Mouse (Mus musculus): ENCODE data around the gene Ascl2.

Gene Ascl2

GRCm38 (mm10) chr7:142968809-142969511, at the start of gene Ascl2:
Gene Ascl2 (minus strand): TSS chr7:142969264.
- DNase-seq (ENCODE audit: low spot score in 2 of 2), result no peak

DNA sequence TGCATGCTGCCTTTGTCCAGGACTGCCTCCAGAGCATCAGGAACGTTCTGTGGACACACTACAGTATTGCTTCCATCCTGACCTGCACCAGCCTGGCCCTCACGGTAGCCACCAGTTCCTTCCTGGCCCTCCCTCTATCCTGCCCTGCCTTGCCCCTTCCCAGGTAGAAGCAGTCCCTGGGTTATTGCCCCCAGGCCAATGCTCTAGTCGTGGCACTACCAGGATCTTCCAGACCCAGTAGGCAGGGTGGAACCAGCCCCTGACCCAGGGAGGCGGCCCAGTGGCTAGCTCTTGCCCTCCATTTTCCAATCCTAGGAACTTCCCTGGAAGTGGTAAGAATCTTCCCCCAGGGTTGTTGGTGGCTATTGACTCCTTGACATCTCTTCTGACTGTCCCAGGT, 48.1 kb upstream of the Ascl2 start:
- DNase-seq (ENCODE audit: low spot score in 2 of 2), result no peak

GRCm38 (mm10) chr7:143016424-143017142, 47.5 kb upstream of the Ascl2 start:
- no peak for DNase-seq (ENCODE audit: low spot score in 2 of 2)

DNA sequence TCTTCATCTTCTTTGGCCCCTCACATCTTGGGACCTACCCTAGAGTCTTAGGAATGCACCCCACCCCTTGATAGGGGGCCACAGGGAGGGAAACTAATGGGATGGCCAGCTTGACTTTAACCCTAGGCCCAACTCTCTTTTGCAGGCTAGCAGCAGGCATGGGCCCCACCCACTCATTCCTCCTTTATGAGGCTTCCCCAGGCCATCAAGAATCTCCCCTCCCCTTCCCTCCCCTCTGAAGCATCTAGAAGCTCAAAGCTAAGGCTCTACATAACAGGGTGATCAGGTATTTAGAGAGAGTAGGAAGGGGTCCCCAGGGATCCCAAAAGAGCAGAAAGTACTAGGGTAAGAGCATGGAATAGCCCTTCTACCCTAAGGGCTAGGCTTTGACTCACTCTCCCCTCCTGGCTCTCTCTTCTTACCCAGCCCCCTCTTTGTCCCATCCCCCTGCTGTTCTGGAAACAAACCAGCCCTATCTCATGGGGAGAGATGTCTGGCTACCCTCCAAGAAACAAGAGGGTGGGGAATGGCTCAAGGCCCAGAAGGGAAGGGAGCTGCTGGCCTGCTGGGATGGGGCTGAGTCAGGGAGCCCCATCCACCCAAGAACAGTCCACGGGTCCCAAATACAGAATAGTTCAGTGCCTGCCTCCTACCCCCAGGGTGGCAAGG, 46.8 kb upstream of the Ascl2 start:
- no peak for DNase-seq (ENCODE audit: low spot score in 2 of 2)

DNA sequence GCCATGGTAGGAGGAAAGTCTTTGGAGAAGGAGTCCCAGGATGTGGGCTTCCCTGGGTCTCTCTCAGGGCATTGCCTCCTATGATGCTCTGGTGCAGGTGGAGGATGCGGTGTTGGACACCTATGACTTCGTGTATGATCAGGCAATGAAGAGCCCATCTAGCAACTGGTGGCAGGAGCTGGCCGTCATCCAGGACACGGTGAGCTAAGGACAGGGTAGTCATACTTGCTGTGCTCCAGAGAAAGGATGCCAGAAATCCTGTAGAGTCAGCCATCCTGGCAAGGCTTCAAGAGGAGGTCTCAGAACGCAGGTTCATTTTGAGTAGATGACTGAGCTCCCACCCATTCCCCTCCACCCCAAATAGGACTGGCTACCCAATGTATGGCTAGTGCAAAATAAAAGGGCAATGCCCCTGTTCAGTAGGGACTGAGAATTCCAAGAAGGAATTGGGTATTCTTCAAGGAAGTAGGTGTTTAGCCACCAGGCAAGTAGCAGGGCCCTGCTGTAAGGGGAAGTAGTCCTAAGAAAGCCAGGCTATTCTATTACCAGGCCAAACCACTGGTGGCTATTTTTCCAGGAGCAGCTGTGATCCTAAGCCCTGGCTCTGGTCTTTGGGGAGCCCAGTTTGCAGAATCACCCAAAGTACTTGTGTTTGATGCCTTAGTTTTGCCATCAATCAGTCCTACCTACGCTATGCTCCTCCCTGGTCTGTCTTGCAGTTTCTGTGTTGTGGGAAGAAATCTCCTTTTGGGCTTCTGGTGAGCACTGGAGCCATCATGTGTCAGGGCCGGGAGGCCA, 46.0 kb upstream of the Ascl2 start:
- DNase-seq (ENCODE audit: low spot score in 2 of 2), result no peak

GRCm38 (mm10) chr7:143013420-143014178, 44.5 kb upstream of the Ascl2 start:
- no peak for DNase-seq (ENCODE audit: low spot score in 2 of 2)

DNA sequence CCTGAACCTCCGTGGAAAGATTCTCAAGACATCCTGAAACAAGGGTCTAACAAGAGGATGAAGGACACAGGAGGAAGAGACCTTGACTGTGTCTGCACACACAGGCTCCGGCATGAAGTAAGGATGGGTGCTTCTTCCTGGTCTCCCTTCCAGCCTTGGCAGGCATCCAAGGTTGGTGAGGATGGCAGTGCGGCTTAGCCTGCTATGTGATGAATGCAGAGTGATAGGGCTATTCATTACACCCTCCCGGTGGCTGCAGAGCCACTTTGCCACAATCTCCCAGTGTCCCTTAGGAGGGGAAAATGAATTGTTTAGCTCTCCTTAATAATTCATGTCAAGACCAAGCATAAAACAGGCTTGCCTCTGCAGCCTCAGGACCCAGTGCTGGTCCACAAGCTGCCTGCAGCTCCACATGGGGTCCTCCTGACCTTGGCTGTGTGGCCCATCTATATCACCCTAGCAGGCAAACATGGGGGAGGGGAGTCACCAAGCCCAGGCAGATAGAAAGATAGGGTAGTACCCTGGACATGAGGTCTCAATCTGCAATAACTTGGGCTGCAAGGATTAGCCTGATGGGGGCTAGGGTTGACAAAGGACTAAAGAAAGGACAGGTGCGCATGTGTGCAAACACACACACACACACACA, 43.3 kb upstream of the Ascl2 start:
- DNase-seq (ENCODE audit: low spot score in 2 of 2), result no peak

GRCm38 (mm10) chr7:143011226-143011625, 42.2 kb upstream of the Ascl2 start:
- no peak for DNase-seq (ENCODE audit: low spot score in 2 of 2)

DNA sequence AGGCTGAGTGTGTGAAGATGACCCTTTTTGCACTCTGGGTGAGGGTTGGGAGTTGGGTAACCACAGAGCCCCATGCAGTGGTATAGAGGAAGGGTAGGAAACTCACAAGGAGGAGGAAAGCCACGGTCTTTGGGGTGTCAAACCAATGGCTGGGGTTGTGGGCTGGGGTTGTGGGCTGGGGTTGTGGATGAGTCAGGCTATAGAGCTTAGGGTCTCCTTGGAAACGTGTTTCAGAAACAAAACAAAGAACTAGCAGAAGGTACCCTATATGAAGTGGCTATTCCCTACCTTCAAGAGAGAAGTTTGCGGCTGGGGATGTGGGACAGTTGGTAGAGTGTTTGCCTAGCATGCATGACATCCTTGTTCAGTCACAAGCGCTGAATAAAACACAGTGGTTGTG, 40.9 kb upstream of the Ascl2 start:
- DNase-seq (ENCODE audit: low spot score in 2 of 2), result no peak

DNA sequence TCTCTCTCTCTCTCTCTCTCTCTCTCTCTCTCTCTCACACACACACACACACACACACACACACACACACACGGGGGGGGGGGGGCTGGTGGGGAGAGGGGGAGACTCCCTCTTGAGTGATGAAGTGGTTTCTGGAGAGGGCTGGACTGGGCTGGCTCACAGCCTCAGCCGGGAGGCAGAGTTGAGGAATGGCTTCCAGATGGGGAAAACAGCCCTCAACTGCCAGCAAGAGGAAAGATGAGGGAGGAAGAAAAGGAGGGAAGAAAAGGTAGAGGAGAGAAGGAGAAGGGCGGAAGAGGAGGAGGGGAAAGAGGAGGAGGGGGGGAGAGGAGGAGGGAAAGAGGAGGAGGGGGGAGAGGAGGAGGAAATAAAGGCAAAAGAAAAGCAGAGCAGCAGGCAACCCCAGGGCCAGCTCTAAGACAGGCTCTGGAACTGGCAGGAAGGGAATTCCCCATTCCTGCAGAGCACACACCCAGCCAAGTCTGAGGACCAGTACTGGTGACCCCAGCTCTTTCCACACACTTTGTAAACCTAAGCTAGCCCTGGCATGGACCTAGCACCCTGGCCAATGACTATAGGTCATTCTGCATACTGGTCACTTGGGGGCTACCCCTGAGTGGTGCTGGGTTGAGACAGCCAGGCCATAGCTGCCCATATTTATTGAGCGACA, 40.1 kb upstream of the Ascl2 start:
- no peak for DNase-seq (ENCODE audit: low spot score in 2 of 2)

DNA sequence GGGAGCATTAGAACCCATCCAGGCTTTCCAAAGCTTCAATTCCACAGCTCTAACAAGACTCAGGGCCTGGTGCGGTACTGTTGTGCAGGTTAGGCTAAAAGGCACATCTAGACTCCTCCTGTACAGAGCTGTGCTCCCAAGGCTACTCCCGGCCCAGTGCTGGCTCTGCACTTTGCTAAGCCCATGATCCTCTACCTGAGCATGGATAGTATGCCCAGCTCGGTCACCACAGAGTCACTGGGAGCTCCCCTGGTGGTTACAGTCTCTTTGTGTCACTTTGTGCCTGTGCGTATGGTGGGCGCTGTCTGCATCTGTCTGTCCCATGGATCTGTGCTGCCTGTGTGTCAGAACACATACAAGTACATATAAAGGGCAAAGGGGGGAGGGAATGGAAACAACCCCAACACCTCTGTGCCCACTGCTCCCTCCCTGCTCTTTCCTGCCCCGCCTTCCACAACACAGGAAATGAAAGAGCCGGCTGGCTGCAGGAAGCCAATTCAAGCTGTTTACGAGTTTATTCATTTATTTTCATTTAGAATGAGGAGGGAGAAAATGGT, 39.4 kb upstream of the Ascl2 start:
- peak; percentile 67 to 72 for DNase-seq (ENCODE audit: low spot score in 2 of 2)

GRCm38 (mm10) chr7:143007599-143008369, 38.7 kb upstream of the Ascl2 start:
- DNase-seq (ENCODE audit: low spot score in 2 of 2), result peak; percentile 91 to 98

DNA sequence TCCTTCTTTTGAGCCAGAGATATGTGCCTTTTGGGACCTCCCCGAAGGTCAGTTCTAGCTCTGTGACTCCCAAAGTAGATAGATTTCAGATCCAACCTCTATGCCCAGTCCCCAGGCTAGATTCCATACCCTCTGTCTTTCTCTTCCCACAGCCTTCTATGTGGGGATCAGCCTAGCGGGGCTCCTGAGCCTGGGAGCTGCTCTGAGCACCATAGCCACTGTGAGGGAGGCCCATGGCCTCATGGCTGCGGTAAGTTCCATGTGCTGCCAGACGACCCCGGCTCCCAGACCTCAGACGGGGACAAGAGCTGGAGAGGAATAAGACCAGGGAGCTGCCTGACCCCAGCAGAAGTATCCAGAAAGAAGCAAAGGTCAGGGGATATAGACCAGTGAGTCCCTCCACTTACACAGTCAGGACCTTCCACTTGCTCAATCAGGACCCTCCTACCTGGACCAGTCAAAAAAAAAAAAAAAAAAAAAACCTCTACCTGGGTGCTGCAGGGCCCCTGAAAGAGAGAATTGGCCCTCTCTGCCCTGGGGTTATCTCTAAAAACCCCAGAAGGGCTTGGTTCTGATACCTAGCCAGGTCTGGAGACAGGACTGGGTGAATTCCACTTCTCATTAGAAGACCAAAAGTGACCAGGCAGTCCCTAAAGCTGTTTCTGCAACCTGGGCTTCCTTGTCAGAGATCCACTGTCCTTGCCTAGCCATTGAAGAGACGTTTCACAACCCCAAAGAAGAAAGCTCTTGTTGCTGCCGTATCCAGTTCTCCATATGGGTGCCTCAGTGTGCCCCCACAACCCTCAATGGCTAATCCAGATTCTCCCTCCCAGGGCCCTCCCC, 37.9 kb upstream of the Ascl2 start:
- no peak for DNase-seq (ENCODE audit: low spot score in 2 of 2)

- DNase-seq (ENCODE audit: low spot score in 2 of 2), result no peak
These were observed 37.2 kb upstream of the Ascl2 start for GRCm38 (mm10) chr7:143006097-143006755.

DNA sequence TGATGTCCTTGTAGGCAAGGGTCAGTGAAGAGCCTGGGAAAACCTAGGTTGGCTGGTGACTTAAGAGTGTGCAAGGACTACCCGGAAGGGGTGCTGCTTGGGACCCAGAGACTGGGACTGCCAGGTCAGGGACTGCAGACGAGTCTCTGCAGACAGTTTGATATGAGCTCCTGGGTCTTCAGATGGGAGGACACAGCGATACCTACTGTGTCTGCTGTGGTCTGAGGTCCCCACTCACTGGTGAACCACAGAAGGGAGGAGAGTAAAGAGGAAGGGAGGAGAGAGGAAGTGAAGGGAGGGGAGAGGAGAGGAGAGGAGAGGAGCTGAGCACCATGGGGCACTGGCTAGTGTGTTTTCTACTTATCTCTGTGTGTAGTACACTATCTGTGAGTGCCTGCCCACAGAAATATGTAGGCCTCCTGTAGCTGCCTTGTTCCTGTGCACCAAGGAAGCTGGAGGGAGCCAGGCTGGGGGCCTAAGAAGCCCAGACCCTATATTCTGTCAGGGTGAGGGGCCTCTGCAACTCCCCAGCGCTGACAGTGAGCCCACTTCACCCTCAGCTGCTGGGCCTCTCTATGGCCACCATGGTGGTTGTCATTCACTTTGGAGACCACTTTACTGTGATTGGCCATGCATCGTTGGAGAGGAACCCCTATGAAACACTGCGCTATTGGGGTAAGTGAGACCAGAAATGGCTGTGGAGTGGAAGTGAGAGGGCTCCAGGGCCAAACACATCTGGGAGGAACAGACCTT, 36.5 kb upstream of the Ascl2 start:
- peak; percentile 33 to 41 for DNase-seq (ENCODE audit: low spot score in 2 of 2)

DNA sequence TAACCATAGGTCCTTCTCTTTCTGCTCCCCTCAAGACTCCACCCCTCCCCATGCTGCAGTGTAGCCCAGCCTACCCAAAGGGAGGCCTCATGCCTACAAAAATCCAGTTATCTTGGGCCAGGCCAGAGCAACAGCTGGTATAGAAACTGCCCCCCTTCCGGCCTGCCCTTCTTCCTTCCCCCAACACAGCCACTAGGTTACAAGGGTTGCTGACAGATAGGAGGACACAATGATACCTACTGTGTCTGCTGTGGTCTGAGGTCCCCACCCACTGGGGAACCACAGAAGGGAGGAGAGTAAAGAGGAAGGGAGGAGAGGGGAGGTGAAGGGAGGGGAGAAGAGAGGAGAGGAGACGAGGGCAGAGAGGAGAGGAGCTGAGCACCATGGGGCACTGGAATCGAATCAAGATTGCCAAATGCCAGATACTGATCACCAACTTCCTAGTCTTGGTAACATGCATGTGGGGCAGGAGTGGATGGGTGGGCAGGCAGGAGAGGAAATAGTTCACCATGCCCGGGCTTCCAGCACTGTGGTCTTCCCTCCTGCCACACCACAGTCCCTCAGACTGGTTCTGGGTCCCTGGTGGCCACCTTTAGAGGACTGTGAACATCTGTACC, 35.8 kb upstream of the Ascl2 start, which contains the start of gene Tspan32:
Gene Tspan32, plus strand, starts transcription at position 320 of the 617 bp plus-strand sequence.
- DNase-seq (ENCODE audit: low spot score in 2 of 2), result peak; percentile 41 to 56
